Mouse (Mus musculus): ENCODE measurements at regions not wholly inside any gene's neighbourhood (a gene's known extent, or its start where the extent isn't known, plus 50 kb on each side); places are given as distances from the start of the nearest gene placed in this dataset.

DNA sequence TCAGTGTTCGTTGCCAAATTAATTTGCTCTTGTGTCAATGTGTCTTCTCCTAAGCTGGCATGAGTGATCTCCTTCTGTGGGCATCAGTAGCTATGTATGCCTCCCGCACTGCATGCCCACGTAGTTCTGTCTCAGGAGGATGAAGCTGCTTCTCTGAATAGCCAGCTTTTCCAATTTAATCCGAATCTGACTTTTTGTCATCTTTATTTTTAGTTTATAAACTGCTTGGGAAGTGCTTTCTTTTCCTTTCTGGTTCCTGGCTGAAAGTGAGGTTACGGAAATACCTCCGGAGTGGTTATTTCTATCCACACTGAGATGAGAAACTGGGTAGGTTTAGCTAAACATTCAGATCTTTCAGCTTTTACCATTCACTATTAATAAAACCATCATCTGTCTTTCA is 337.2 kb upstream of the Atp2b1 start:
- no peak overlapping the region for H3K9ac ChIP-seq (ENCODE audit: low read length)
- H3K36me3 ChIP-seq (ENCODE audit: control insufficient read depth, insufficient read depth, low read length): no peaks in the 10 kb centered on the region
- WGBS: 85% methylated on average over 6 of the region's 6 CpGs
- H3K9me3 ChIP-seq (ENCODE audit: control insufficient read depth, low read length): no peaks in the 10 kb centered on the region
- no peak overlapping the region for H3K4me2 ChIP-seq
- no peaks in the 10 kb centered on the region for H3K27me3 ChIP-seq (ENCODE audit: control insufficient read depth, insufficient read depth, low read length)
- H3K4me1 ChIP-seq (ENCODE audit: control insufficient read depth, insufficient read depth, low read length): no peaks in the 10 kb centered on the region
- no peak overlapping the region for H3K4me3 ChIP-seq (ENCODE audit: low read depth, low read length)
- ATAC-seq (ENCODE audit: low FRiP score): no peak
- DNase-seq (ENCODE audit: low spot score, missing footprints): no peak
- no peak overlapping the region for H3K27ac ChIP-seq (ENCODE audit: low read depth, low read length)

DNA sequence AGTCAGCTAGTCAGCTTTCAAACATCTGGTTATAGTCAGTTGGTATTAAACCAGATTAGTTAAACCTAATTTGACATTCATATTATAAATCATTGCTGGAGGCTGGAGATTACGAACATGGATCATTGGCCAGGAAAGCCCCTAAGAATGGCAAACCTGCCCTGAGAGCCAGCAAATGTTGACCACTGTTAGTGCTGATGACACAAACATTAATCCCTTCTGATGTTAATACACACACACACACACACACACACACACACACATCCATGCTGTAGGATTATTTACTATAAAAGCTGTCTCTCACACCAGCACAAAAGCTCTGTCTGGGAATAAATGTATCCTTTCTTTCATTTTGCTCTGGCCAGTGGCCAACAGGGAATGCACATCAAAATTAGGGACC is 329.4 kb upstream of the Atp2b1 start:
- Histone ChIP-seq H3K4me2 (no peak overlapping the region), H3K27ac (ENCODE audit: low read depth, low read length) (no peak overlapping the region), H3K4me3 (ENCODE audit: low read depth, low read length) (no peak overlapping the region), H3K9me3 (ENCODE audit: control insufficient read depth, low read length) (no peaks in the 10 kb centered on the region), H3K27me3 (ENCODE audit: control insufficient read depth, insufficient read depth, low read length) (no peaks in the 10 kb centered on the region), H3K36me3 (ENCODE audit: control insufficient read depth, insufficient read depth, low read length) (no peaks in the 10 kb centered on the region), H3K9ac (ENCODE audit: low read length) (no peak overlapping the region), H3K4me1 (ENCODE audit: control insufficient read depth, insufficient read depth, low read length) (no peaks in the 10 kb centered on the region)
- ATAC-seq (ENCODE audit: low FRiP score) (0 out of 2 replicates have a peak, but pooled peaks have one; percentile 52), DNase-seq (ENCODE audit: low spot score, missing footprints) (no peak)
- WGBS: 76% methylated on average over 1 of the region's 1 CpGs

DNA sequence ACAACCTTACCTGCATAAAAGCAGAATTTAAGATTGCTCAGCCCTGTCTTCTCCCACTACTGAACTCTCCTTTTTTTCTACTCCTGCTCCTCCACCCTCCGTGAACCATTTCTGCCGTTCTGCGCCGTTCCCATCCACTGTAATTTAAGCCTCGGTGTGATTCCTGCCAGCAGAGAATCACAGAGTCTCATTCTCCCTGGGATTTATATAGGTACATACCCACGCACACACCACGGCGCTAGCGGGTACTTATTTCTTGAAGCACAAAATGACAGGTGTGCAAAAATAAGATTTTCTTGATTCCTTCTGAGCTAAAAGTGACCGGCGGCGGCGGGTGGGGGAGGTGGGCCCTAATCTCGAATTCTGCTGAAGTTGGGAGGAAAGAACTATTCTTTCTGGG is 324.5 kb upstream of the Atp2b1 start:
- Histone ChIP-seq H3K27me3 (ENCODE audit: control insufficient read depth, insufficient read depth, low read length) (no peaks in the 10 kb centered on the region), H3K4me1 (ENCODE audit: control insufficient read depth, insufficient read depth, low read length) (no peaks in the 10 kb centered on the region), H3K4me2 (no peak overlapping the region), H3K4me3 (ENCODE audit: low read depth, low read length) (no peak overlapping the region), H3K9ac (ENCODE audit: low read length) (no peak overlapping the region), H3K36me3 (ENCODE audit: control insufficient read depth, insufficient read depth, low read length) (no peaks in the 10 kb centered on the region), H3K27ac (ENCODE audit: low read depth, low read length) (no peak overlapping the region), H3K9me3 (ENCODE audit: control insufficient read depth, low read length) (no peaks in the 10 kb centered on the region)
- no peak for DNase-seq (ENCODE audit: low spot score, missing footprints)
- WGBS: 94% methylated on average over 14 of the region's 14 CpGs
- no peak for ATAC-seq (ENCODE audit: low FRiP score)

DNA sequence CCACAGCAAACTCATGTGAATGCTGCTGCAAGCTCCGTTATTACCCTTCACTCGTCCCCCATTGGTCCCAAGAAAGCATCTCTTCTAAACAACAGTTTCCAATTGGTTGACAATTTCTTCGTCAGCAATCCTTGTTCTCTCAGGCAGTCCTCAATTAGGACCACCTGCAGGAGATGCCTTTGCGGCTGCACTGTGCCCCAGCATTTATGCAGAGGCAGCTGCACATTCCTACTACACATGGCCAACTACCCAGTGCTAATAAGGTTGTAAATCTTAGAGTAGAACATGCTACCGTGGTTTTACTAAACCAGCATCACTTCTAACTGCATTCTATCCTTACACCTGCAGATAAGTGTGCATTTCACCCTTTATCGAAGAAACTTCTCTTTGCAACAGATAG is 322.1 kb upstream of the Atp2b1 start:
- no peaks in the 10 kb centered on the region for H3K36me3 ChIP-seq (ENCODE audit: control insufficient read depth, insufficient read depth, low read length)
- DNase-seq (ENCODE audit: low spot score, missing footprints) (no peak), ATAC-seq (ENCODE audit: low FRiP score) (no peak)
- H3K4me1 ChIP-seq (ENCODE audit: control insufficient read depth, insufficient read depth, low read length): no peaks in the 10 kb centered on the region
- H3K27me3 ChIP-seq (ENCODE audit: control insufficient read depth, insufficient read depth, low read length): no peaks in the 10 kb centered on the region
- WGBS: 88% methylated on average over 6 of the region's 6 CpGs
- H3K9me3 ChIP-seq (ENCODE audit: control insufficient read depth, low read length): no peaks in the 10 kb centered on the region
- H3K4me3 ChIP-seq (ENCODE audit: low read depth, low read length): no peak overlapping the region
- no peak overlapping the region for H3K27ac ChIP-seq (ENCODE audit: low read depth, low read length)
- no peak overlapping the region for H3K9ac ChIP-seq (ENCODE audit: low read length)
- no peak overlapping the region for H3K4me2 ChIP-seq

DNA sequence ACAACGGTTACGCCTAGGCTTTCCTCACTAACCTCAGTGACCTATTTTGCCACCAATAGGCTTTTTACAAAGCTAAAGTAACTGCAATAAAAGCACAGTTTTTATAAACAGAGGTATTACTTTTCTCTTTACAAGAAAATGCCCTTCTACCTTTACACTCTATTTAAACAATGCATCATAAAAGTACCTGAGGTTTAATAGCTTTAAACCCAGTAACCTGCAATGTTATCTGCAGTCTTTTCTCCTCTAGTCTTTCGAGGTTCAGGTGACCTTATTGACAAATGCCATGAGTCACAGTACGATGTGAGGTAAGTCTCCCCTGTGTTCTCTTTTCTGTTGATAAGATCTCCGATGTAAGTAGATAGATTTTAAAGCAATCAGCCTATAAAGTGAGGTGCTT is 320.3 kb upstream of the Atp2b1 start:
- no peak overlapping the region for H3K27ac ChIP-seq (ENCODE audit: low read depth, low read length)
- no peak for DNase-seq (ENCODE audit: low spot score, missing footprints)
- H3K9me3 ChIP-seq (ENCODE audit: control insufficient read depth, low read length): no peaks in the 10 kb centered on the region
- no peaks in the 10 kb centered on the region for H3K36me3 ChIP-seq (ENCODE audit: control insufficient read depth, insufficient read depth, low read length)
- no peaks in the 10 kb centered on the region for H3K4me1 ChIP-seq (ENCODE audit: control insufficient read depth, insufficient read depth, low read length)
- no peak overlapping the region for H3K4me3 ChIP-seq (ENCODE audit: low read depth, low read length)
- H3K9ac ChIP-seq (ENCODE audit: low read length): no peak overlapping the region
- 89% methylated on average over 5 of the region's 5 CpGs for WGBS
- H3K4me2 ChIP-seq: no peak overlapping the region
- no peak for ATAC-seq (ENCODE audit: low FRiP score)
- H3K27me3 ChIP-seq (ENCODE audit: control insufficient read depth, insufficient read depth, low read length): no peaks in the 10 kb centered on the region

DNA sequence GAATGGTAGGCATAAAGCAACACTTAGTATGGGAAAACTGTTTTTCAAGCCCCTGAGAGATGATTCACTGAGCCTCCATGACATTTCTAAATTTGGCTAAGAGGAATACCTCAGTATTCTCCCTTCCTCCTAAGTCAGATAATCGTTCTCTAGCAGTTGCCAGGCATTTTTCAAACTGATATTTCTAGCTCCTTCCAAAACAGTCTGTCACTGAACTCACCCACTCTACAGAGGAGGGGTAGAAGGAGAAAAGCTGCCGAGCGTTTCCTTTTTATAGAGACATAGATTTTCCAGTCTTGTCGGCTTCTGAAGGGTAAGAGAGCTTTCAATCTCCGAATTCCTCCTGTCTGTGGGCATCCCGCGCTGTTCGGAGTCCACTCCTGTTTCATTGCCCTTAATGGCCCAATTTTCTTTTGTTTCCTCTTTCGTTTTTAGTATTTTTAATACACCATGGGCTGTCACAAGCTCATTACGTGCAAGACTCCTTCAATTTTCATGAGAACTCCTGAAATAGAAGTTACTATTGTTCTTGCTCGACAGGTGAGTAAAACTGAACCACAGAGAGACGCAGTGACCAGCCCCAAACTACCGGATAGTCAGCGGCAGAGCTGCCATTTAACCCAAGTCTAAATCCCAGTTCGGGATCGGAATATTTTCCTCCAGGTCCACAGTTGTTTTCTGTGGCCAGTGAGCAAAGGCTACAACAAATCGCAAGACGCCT is 305.8 kb upstream of the Atp2b1 start:
- Histone ChIP-seq H3K9me3 (ENCODE audit: control insufficient read depth, low read length) (no peaks in the 10 kb centered on the region), H3K4me1 (ENCODE audit: control insufficient read depth, insufficient read depth, low read length) (no peaks in the 10 kb centered on the region), H3K4me3 (ENCODE audit: low read depth, low read length) (no peak overlapping the region), H3K27ac (ENCODE audit: low read depth, low read length) (no peak overlapping the region), H3K27me3 (ENCODE audit: control insufficient read depth, insufficient read depth, low read length) (no peaks in the 10 kb centered on the region), H3K4me2 (no peak overlapping the region), H3K36me3 (ENCODE audit: control insufficient read depth, insufficient read depth, low read length) (no peaks in the 10 kb centered on the region), H3K9ac (ENCODE audit: low read length) (no peak overlapping the region)
- no peak for DNase-seq (ENCODE audit: low spot score, missing footprints)
- 90% methylated on average over 18 of the region's 18 CpGs for WGBS
- no peak for ATAC-seq (ENCODE audit: low FRiP score)

DNA sequence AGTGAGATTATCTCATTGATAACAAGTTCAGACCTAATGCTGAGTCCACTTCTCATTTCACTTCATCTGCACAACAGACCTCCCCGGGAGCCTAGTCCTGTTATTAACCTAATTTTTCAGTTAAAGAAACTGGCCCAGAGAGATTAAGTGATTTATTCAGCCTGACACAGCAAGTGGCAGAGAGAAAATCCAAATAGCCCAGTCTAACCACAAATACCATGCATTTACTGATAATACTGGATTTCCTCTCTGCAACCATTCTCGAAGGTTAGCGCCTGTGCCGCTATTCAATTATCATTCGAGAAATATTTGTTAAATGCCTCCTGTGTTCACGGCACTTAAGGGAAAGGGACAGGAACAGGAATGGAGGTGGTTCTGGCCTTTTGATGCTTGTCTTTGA is 303.5 kb upstream of the Atp2b1 start:
- ATAC-seq (ENCODE audit: low FRiP score) (no peak), DNase-seq (ENCODE audit: low spot score, missing footprints) (no peak)
- Histone ChIP-seq H3K4me3 (ENCODE audit: low read depth, low read length) (no peak overlapping the region), H3K27ac (ENCODE audit: low read depth, low read length) (no peak overlapping the region), H3K36me3 (ENCODE audit: control insufficient read depth, insufficient read depth, low read length) (no peaks in the 10 kb centered on the region), H3K4me2 (no peak overlapping the region), H3K27me3 (ENCODE audit: control insufficient read depth, insufficient read depth, low read length) (no peaks in the 10 kb centered on the region), H3K9ac (ENCODE audit: low read length) (no peak overlapping the region), H3K9me3 (ENCODE audit: control insufficient read depth, low read length) (no peaks in the 10 kb centered on the region), H3K4me1 (ENCODE audit: control insufficient read depth, insufficient read depth, low read length) (no peaks in the 10 kb centered on the region)
- 68% methylated on average over 6 of the region's 6 CpGs for WGBS

DNA sequence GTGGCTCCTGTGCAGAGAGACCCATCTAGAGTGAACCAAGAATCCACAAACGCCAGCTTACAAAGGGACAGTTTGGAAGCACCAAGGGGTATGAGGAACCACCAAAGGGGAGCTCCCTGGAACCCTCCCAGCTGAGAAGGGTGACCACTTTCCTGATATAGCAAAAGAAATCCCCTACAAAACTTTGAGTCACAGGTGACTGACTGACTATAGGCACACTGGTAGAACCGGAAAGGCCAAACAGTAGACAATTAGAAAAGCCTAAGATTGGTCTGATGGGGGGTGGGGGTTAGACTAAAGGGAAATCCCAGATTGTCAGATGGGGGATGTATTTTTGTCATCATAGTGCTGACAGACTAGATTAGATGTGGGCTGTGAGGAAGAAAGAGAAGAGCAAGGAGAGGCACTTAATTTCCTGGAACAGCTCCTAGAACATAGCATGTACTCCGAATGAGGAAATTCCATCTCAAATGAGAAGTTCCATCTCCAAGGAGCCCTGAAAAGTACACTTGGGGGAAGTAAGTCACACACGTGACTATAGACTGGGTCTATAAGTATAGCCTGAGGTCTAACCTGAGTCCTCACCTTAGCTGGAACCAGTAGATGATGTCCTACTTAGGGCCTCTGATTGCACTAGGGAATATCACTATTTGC is 302.4 kb upstream of the Atp2b1 start:
- 83% methylated on average over 4 of the region's 4 CpGs for WGBS
- no peak overlapping the region for H3K4me3 ChIP-seq (ENCODE audit: low read depth, low read length)

DNA sequence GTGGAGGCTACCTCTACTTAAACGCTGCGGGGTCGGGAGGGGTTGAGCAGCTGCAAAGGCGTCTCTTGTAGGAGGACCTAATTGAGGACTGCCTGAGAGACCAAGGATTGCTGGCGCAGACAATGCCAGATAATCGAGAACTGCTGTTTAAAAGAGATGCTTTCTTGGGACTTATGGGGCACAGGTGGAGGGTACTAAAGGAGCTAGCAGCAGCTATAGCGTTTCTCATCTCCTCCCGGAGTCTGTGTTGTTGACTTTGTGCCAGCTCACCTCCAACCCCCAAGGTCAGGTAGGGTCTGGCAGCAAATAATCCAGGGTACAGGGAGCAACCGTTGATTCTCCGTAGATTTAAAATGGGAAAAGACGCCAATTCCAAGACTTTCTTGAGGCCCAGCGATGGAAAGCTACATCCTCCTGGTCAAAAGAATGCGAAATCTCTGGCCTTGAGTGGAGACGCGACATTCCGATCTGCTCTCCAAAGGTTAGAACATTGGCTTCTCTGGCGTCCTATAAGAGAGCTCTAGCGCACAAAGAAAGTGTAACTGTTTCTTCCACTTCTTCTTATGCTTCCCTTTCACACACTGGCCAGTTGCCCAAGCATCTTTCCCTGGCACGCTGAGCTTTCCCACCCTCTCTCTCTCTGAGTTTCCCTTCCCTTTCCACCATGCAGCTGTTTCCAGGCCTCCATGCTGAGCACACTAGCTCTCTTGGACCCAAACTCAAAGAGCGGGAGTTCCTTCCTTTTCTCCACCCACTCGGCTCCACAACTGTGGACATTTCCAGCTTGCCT is 295.3 kb upstream of the Atp2b1 start:
- H3K4me2 ChIP-seq: no peak overlapping the region
- ATAC-seq (ENCODE audit: low FRiP score) (no peak), DNase-seq (ENCODE audit: low spot score, missing footprints) (no peak)
- no peaks in the 10 kb centered on the region for H3K27me3 ChIP-seq (ENCODE audit: control insufficient read depth, insufficient read depth, low read length)
- H3K9me3 ChIP-seq (ENCODE audit: control insufficient read depth, low read length): no peaks in the 10 kb centered on the region
- H3K27ac ChIP-seq (ENCODE audit: low read depth, low read length): no peak overlapping the region
- no peaks in the 10 kb centered on the region for H3K36me3 ChIP-seq (ENCODE audit: control insufficient read depth, insufficient read depth, low read length)
- H3K4me3 ChIP-seq (ENCODE audit: low read depth, low read length): no peak overlapping the region
- 89% methylated on average over 21 of the region's 21 CpGs for WGBS
- H3K4me1 ChIP-seq (ENCODE audit: control insufficient read depth, insufficient read depth, low read length): no peaks in the 10 kb centered on the region
- no peak overlapping the region for H3K9ac ChIP-seq (ENCODE audit: low read length)

More for the DNA sequence above, 302.4 kb upstream of the Atp2b1 start:
- no peak overlapping the region for H3K4me2 ChIP-seq
- H3K27ac ChIP-seq (ENCODE audit: low read depth, low read length): no peak overlapping the region
- H3K9ac ChIP-seq (ENCODE audit: low read length): no peak overlapping the region
- H3K4me1 ChIP-seq (ENCODE audit: control insufficient read depth, insufficient read depth, low read length): no peaks in the 10 kb centered on the region
- ATAC-seq (ENCODE audit: low FRiP score) (no peak), DNase-seq (ENCODE audit: low spot score, missing footprints) (no peak)
- no peaks in the 10 kb centered on the region for H3K27me3 ChIP-seq (ENCODE audit: control insufficient read depth, insufficient read depth, low read length)
- no peaks in the 10 kb centered on the region for H3K36me3 ChIP-seq (ENCODE audit: control insufficient read depth, insufficient read depth, low read length)
- H3K9me3 ChIP-seq (ENCODE audit: control insufficient read depth, low read length): no peaks in the 10 kb centered on the region
